Mouse (Mus musculus) bone marrow macrophage, adult 2 months (primary cell): ENCODE measurements around the gene Acat2.

ENCODE experiments used
- CTCF ChIP-seq: IDR thresholded peaks from 2 replicates; pipeline ENCODE4 v1.5.1; 2012; ENCODE audit warnings: low read depth, mild to moderate bottlenecking, low read length, moderate library complexity
- POLR2A ChIP-seq: IDR thresholded peaks from 2 replicates; pipeline ENCODE4 v1.6.1; 2012; ENCODE audit warnings: mild to moderate bottlenecking, low read depth, low read length, borderline replicate concordance

GRCm38 (mm10) chr17:12991194-12991634 is 30.7 kb upstream of the Acat2 start:
- TF ChIP-seq POLR2A: no peak
- no peak for TF ChIP-seq CTCF
